Mouse (Mus musculus) liver, embryonic 14.5 days (tissue): ENCODE measurements at regions not wholly inside any gene's neighbourhood (a gene's known extent, or its start where the extent isn't known, plus 50 kb on each side); places are given as distances from the start of the nearest gene placed in this dataset.

Experiments
- CTCF ChIP-seq: IDR thresholded peaks from 2 replicates; pipeline ENCODE4 v1.5.1; 2016; ENCODE audit warnings: antibody characterized with exemption, low read depth, control low read depth
- EP300 ChIP-seq: IDR thresholded peaks from 2 replicates; pipeline ENCODE4 v1.6.1; 2016; ENCODE audit warnings: antibody characterized with exemption, low read depth

- TF ChIP-seq CTCF (peak; percentile 22), EP300 (no peak)
Measured at GRCm38 (mm10) chr2:168423551-168423950, 142.0 kb upstream of the Kcng1 start.
